Mouse (Mus musculus) right cerebral cortex, postnatal 4 days (tissue): ENCODE data around the gene Tle3.

Experiments used
- DNase-seq: peaks from one replicate; pipeline ENCODE4 v3.0.0-alpha.2; 2022

Gene Tle3

GRCm38 (mm10) chr9:61441206-61441913, 69.2 kb downstream of the Tle3 start:
- DNase-seq: peak; percentile 47

GRCm38 (mm10) chr9:61442951-61443630, 70.9 kb downstream of the Tle3 start:
- no peak for DNase-seq

- no peak for DNase-seq
Measured at GRCm38 (mm10) chr9:61445151-61445550, 73.0 kb downstream of the Tle3 start.

GRCm38 (mm10) chr9:61445711-61446222, 73.6 kb downstream of the Tle3 start:
- no peak for DNase-seq

- DNase-seq: no peak
Measured at GRCm38 (mm10) chr9:61446965-61447364, 74.8 kb downstream of the Tle3 start.

GRCm38 (mm10) chr9:61449363-61449904, 77.3 kb downstream of the Tle3 start:
- no peak for DNase-seq

GRCm38 (mm10) chr9:61452081-61452480, 79.9 kb downstream of the Tle3 start:
- no peak for DNase-seq

- DNase-seq: no peak
Measured at GRCm38 (mm10) chr9:61455861-61456261, 83.7 kb downstream of the Tle3 start.

- no peak for DNase-seq
Measured at GRCm38 (mm10) chr9:61456441-61457161, 84.4 kb downstream of the Tle3 start.

GRCm38 (mm10) chr9:61457162-61457523, 85.0 kb downstream of the Tle3 start:
- DNase-seq: no peak

GRCm38 (mm10) chr9:61461859-61462258, 89.7 kb downstream of the Tle3 start:
- DNase-seq: no peak

- no peak for DNase-seq
Measured at GRCm38 (mm10) chr9:61467436-61467835, 95.3 kb downstream of the Tle3 start.
